Mouse (Mus musculus) hindbrain, postnatal 0 days (tissue): Measurements from ENCODE around the gene Myo1c. TPM values are rescaled to one million over a fixed set of nuclear protein-coding genes. Genes with fewer than 3 reads are reported as not detected.

Source experiments
- ATAC-seq: fragments of 200-750 bp; cut with Nextera tagmentation; 2 replicates; pipeline ENCODE4 v1.8.0; 2017; ENCODE audit warnings: mild to moderate bottlenecking, moderate TSS enrichment, moderate library complexity
- DNase-seq: peaks from one replicate; pipeline ENCODE4 v3.0.0-alpha.2; 2015; ENCODE audit warnings: low spot score
- H3K27ac ChIP-seq: fragments of 300-500 bp; sonication (generic); 2 replicates; pipeline ENCODE4 v1.5.1; 2014; ENCODE audit warnings: mild to moderate bottlenecking
- H3K27me3 ChIP-seq: fragments of 300-500 bp; sonication (generic); 2 replicates; pipeline ENCODE4 v1.6.1; 2014; ENCODE audit warnings: low read length, mixed read lengths; ENCODE audit not compliant: insufficient read depth
- H3K36me3 ChIP-seq: fragments of 300-500 bp; sonication (generic); 2 replicates; pipeline ENCODE4 v1.6.1; 2014; ENCODE audit warnings: low read length, mixed read lengths; ENCODE audit not compliant: insufficient read depth
- H3K4me1 ChIP-seq: fragments of 300-500 bp; sonication (generic); 2 replicates; pipeline ENCODE4 v1.6.1; 2014; ENCODE audit warnings: antibody characterized with exemption, low read length, mixed read lengths; ENCODE audit not compliant: insufficient read depth
- H3K4me2 ChIP-seq: fragments of 300-500 bp; sonication (generic); 2 replicates; pipeline ENCODE4 v1.6.1; 2014; ENCODE audit warnings: low read depth, mild to moderate bottlenecking, low read length, moderate library complexity, mixed read lengths
- H3K4me3 ChIP-seq: fragments of 300-500 bp; sonication (generic); 2 replicates; pipeline ENCODE4 v1.5.1; 2014; ENCODE audit warnings: low read length
- H3K9ac ChIP-seq: fragments of 300-500 bp; sonication (generic); replicated peaks from 2 replicates; pipeline ENCODE4 v1.6.1; 2014; ENCODE audit warnings: mild to moderate bottlenecking, low read length, moderate library complexity, mixed read lengths
- H3K9me3 ChIP-seq: fragments of 300-500 bp; sonication (generic); 2 replicates; pipeline ENCODE4 v1.6.1; 2016; ENCODE audit warnings: low read length, mixed read lengths
- CTCF ChIP-seq: IDR thresholded peaks from 2 replicates; pipeline ENCODE4 v1.5.1; 2016; ENCODE audit warnings: antibody characterized with exemption, control low read depth, low read depth
- WGBS: fragments of 180-500 bp; shearing (Covaris S2); extraction: QIAGEN DNeasy Blood & Tissue Kit; methylation state at CpG from one replicate; pipeline ENCODE4 v1.1.7; 2014; 5-methylcytosine and 5-hydroxymethylcytosine counted together
- polyA plus RNA-seq: library from polyadenylated mRNA; unstranded; fragments of >200 nt; fragmentation: Nextera tagmentation; extraction: Ambion mirVana; gene quantifications from 2 replicates; pipeline ENCODE4 v1.2.1, GENCODE M21; 2015
- total RNA-seq: library from RNA; depleted of rRNA; stranded (reverse); fragments of >200 nt; gene quantifications from 2 replicates; pipeline ENCODE4 v1.2.3, GENCODE M21; 2014

Myo1c gene
- total and polyA plus RNA-seq, 2 experiments from 2014 or later = 9.3 to 22.4 TPM

- Histone ChIP-seq H3K27ac (no peak overlapping the region), H3K27me3 (no peaks in the 10 kb centered on the region), H3K9ac (no peak overlapping the region), H3K36me3 (peaks cover 13% of the 10 kb centered on the region), H3K9me3 (no peaks in the 10 kb centered on the region), H3K4me1 (no peaks in the 10 kb centered on the region), H3K4me2 (no peak overlapping the region), H3K4me3 (no peak overlapping the region)
- WGBS = 68% methylated on average over 3 of the region's 3 CpGs
- no peak for DNase-seq
- no peak for ATAC-seq
- no peak for TF ChIP-seq CTCF
Measured at GRCm38 (mm10) chr11:75674875-75675274, 24.6 kb downstream of the Myo1c start.

- WGBS = 93% methylated on average over 3 of the region's 3 CpGs
- H3K9ac ChIP-seq = peak overlapping the region; percentile 89; the same call in 1 of the 2 replicates
- no peak for DNase-seq
- TF ChIP-seq CTCF = no peak
- peaks cover 9% of the 10 kb centered on the region; the same call in 1 of the 2 replicates for H3K4me1 ChIP-seq
- no peaks in the 10 kb centered on the region for H3K27me3 ChIP-seq
- peak overlapping the region; percentile 75 for H3K4me2 ChIP-seq
- ATAC-seq = no peak
- H3K36me3 ChIP-seq = no peaks in the 10 kb centered on the region
- H3K27ac ChIP-seq = peak overlapping the region; percentile 96; the same call in 1 of the 2 replicates
- H3K4me3 ChIP-seq = peak overlapping the region; percentile 82
- H3K9me3 ChIP-seq = no peaks in the 10 kb centered on the region
Measured at GRCm38 (mm10) chr11:75677881-75678746, 27.8 kb downstream of the Myo1c start.

- peak; percentile 99 for DNase-seq
- no peaks in the 10 kb centered on the region for H3K27me3 ChIP-seq
- WGBS = under 1% methylated on average over 55 of the region's 55 CpGs
- peaks cover 9% of the 10 kb centered on the region; the same call in 1 of the 2 replicates for H3K4me1 ChIP-seq
- H3K4me2 ChIP-seq = peak within 1 kb of the TSS; percentile 75
- H3K27ac ChIP-seq = peak within 1 kb of the TSS; percentile 96
- H3K36me3 ChIP-seq = no peaks in the 10 kb centered on the region
- no peak for TF ChIP-seq CTCF
- H3K4me3 ChIP-seq = peak within 1 kb of the TSS; percentile 82
- no peaks in the 10 kb centered on the region for H3K9me3 ChIP-seq
- H3K9ac ChIP-seq = peak within 1 kb of the TSS; percentile 89
- peak; percentile 97 for ATAC-seq
Measured at GRCm38 (mm10) chr11:75678747-75679438, 28.6 kb downstream of the Myo1c start, which contains the start of gene Crk. Crk (plus strand) TSS chr11:75679259.

- Histone ChIP-seq H3K27me3 (no peaks in the 10 kb centered on the region), H3K4me1 (peaks cover 9% of the 10 kb centered on the region; the same call in 1 of the 2 replicates), H3K4me2 (peak overlapping the region; percentile 75), H3K4me3 (peak overlapping the region; percentile 82), H3K9ac (peak overlapping the region; percentile 89), H3K27ac (peak overlapping the region; percentile 96), H3K9me3 (no peaks in the 10 kb centered on the region), H3K36me3 (no peaks in the 10 kb centered on the region)
- peak; percentile 61 for TF ChIP-seq CTCF
- 0% methylated on average over 37 of the region's 43 CpGs for WGBS
- DNase-seq = peak; percentile 70
- peak; percentile 81 for ATAC-seq
Measured at GRCm38 (mm10) chr11:75679439-75680171, 29.3 kb downstream of the Myo1c start.

- no peak for DNase-seq
- Histone ChIP-seq H3K27me3 (no peaks in the 10 kb centered on the region), H3K27ac (no peak overlapping the region), H3K9ac (no peak overlapping the region), H3K4me3 (no peak overlapping the region), H3K9me3 (no peaks in the 10 kb centered on the region), H3K4me1 (peaks cover 9% of the 10 kb centered on the region; the same call in 1 of the 2 replicates), H3K36me3 (no peaks in the 10 kb centered on the region), H3K4me2 (no peak overlapping the region)
- TF ChIP-seq CTCF = no peak
- 82% methylated on average over 5 of the region's 5 CpGs for WGBS
- ATAC-seq = no peak
Measured at GRCm38 (mm10) chr11:75684462-75684861, 34.2 kb downstream of the Myo1c start.

GRCm38 (mm10) chr11:75684956-75685355, 34.7 kb downstream of the Myo1c start:
- H3K9ac ChIP-seq = no peak overlapping the region

More at GRCm38 (mm10) chr11:75684956-75685355, 34.7 kb downstream of the Myo1c start:
- 76% methylated on average over 2 of the region's 2 CpGs for WGBS
- ATAC-seq (no peak), DNase-seq (no peak)
- Histone ChIP-seq H3K9me3 (no peaks in the 10 kb centered on the region), H3K36me3 (no peaks in the 10 kb centered on the region), H3K27me3 (no peaks in the 10 kb centered on the region), H3K27ac (no peak overlapping the region), H3K4me1 (peaks cover 9% of the 10 kb centered on the region; the same call in 1 of the 2 replicates), H3K4me2 (no peak overlapping the region), H3K4me3 (no peak overlapping the region)
- no peak for TF ChIP-seq CTCF
